Mouse (Mus musculus) cortical plate, adult 2 months (tissue): ENCODE measurements around the gene Bcas3. TPM values are rescaled to one million over a fixed set of nuclear protein-coding genes. Genes with fewer than 3 reads are reported as not detected.
A peak's percentile ranks its signal among the peaks of the same experiment; 100 is the strongest.

Experiments
- H3K27ac ChIP-seq: fragments of 200-500 bp; 2 replicates; pipeline ENCODE4 v1.5.1; 2012; ENCODE audit warnings: low read length, control low read depth, inconsistent platforms; ENCODE audit not compliant: insufficient read depth
- H3K4me1 ChIP-seq: fragments of 200-500 bp; 2 replicates; pipeline ENCODE4 v1.6.1; 2011; ENCODE audit warnings: low read length; ENCODE audit not compliant: control insufficient read depth, insufficient read depth
- H3K4me3 ChIP-seq: fragments of 200-500 bp; 2 replicates; pipeline ENCODE4 v1.5.1; 2011; ENCODE audit warnings: mild to moderate bottlenecking, low read length, control low read depth; ENCODE audit not compliant: insufficient read depth
- CTCF ChIP-seq: fragments of 200-500 bp; IDR thresholded peaks from 2 replicates; pipeline ENCODE4 v1.5.1; 2011; ENCODE audit warnings: mild to moderate bottlenecking, control low read depth, low read length; ENCODE audit not compliant: insufficient read depth; ENCODE audit errors: extremely low read depth
- POLR2A ChIP-seq: fragments of 200-500 bp; IDR thresholded peaks from 2 replicates; pipeline ENCODE4 v1.6.1; 2011; ENCODE audit warnings: mild to moderate bottlenecking, low read length, control low read depth; ENCODE audit not compliant: insufficient read depth; ENCODE audit errors: extremely low read depth
- polyA plus RNA-seq: library from polyadenylated mRNA; depleted of rRNA; stranded (reverse); fragments of >200 nt; gene quantifications from 2 replicates; pipeline ENCODE4 v1.2.3, GENCODE M21; 2012

The Bcas3 gene
- polyA plus RNA-seq, 1 experiment, result 47.1 TPM

DNA sequence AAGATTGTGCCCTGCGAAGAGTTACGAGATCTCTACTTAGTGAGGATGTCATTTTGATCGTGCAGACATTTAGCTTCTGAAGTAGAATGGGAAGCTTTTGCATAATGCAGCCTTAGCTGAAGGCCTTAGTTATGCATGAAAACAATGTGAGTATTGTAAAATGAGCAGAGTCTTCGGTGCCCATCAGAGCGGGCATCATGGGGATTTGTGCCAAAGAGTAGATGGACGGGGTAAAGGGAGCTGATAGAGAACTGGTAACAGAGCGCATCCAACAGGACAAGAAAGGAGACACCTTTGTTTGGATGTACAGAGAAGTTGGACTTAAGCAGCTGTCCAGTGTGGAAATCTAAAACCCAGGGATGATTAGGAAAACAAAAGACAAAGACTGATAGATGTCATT lies 108.6 kb downstream of the Bcas3 start:
- H3K27ac ChIP-seq, result peak overlapping the region; percentile 67
- H3K4me3 ChIP-seq, result no peak overlapping the region
- H3K4me1 ChIP-seq, result no peaks in the 10 kb centered on the region
- TF ChIP-seq POLR2A (no peak), CTCF (no peak)

DNA sequence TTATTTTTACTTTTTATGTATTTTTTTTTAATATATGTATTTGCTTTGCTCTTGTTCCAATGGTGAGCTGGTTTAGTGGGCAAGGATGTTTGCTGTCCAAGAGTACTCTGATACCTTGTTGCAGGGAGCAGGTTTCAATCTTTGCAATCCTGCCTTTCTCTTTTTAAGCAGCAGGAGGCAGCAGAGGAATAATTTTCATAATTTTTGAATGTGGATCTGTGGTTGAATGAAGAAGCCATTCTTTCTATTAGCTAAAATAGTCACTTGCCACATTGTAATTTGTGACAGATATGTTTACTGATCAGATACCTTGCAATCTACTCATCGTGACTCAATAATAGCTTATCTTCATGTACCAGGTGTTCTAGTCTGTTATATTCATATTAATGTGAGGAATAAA lies 116.6 kb downstream of the Bcas3 start:
- no peak overlapping the region for H3K27ac ChIP-seq
- H3K4me1 ChIP-seq, result no peaks in the 10 kb centered on the region
- no peak overlapping the region for H3K4me3 ChIP-seq
- TF ChIP-seq POLR2A (no peak), CTCF (peak; percentile 52; the same call in 1 of the 2 replicates)

DNA sequence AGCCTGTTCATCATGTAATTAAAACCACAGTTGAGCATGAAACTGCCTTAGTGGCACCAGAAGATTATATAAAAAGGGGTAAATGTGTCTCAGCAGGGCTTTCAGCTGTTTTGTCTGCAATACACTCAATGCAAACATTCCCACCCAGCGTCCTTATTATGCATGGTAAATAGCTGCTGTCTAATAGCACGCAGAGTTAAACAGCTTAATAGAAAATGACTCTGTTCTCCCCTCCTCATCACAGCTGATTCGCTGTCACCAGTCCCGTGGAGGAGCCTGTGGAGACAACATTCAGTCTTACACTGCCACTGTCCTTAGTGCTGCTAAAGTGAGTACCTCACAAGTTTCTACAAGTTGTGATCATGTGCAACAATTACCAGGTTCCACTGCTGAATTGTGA lies 117.5 kb downstream of the Bcas3 start:
- TF ChIP-seq POLR2A (no peak), CTCF (no peak)
- H3K27ac ChIP-seq, result no peak overlapping the region
- no peaks in the 10 kb centered on the region for H3K4me1 ChIP-seq
- H3K4me3 ChIP-seq, result no peak overlapping the region

DNA sequence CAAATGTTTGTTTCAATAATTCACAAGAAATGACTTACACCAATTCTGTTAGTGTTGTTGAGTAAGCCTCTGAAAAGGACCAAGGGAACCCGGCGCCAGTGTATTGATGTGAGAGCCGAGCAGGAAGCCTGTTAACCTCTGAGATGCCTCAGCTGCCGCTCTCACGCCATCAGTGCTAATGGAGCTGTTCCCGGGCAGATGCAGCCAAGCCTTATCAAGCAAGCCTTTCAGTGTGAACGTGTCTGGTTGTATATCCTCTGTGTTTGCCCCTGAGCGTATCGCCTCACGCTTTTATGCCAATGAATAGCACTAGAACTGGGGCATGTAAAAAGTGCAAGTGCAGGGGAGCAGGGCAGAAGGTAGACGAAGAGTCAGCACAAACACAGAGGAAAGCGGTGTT lies 121.4 kb downstream of the Bcas3 start:
- TF ChIP-seq CTCF, result no peak
- no peak for TF ChIP-seq POLR2A
- no peak overlapping the region for H3K4me3 ChIP-seq
- no peak overlapping the region for H3K27ac ChIP-seq
- no peaks in the 10 kb centered on the region for H3K4me1 ChIP-seq

DNA sequence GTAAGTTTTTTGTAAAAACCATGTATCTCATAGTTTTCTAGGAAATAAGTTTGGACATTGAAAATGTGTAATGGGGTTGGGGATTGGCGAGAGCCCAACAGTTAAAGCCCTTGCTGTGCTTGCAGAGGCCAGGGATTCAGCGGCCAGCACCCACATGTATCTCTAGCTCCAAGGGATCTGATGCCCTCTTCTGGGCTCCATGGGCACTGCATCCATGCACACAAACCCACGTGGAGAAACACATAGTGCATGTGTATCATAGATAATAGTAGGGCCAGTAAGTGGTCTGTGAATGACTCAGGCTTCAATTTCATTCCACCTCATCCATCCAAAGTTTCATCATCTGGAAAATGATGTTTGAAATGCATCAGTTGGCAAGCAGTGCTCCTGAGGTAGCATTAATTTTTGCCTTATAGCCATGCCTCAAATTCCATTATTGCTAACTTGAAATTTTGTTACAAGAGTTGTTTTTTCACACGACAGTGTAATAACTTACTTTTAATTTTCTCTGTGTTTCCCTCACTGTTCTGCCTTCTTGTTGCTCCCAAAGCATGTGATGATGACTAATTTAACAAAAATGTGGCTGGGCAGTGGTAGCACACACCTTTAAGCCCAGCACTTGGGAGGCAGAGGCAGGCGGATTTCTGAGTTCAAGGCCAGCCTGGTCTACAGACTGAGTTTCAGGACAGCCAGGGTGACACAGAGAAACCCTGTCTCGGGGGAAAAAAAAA lies 129.9 kb downstream of the Bcas3 start:
- no peak for TF ChIP-seq CTCF
- TF ChIP-seq POLR2A, result no peak
- Histone ChIP-seq H3K4me1 (no peaks in the 10 kb centered on the region), H3K27ac (no peak overlapping the region), H3K4me3 (no peak overlapping the region)

DNA sequence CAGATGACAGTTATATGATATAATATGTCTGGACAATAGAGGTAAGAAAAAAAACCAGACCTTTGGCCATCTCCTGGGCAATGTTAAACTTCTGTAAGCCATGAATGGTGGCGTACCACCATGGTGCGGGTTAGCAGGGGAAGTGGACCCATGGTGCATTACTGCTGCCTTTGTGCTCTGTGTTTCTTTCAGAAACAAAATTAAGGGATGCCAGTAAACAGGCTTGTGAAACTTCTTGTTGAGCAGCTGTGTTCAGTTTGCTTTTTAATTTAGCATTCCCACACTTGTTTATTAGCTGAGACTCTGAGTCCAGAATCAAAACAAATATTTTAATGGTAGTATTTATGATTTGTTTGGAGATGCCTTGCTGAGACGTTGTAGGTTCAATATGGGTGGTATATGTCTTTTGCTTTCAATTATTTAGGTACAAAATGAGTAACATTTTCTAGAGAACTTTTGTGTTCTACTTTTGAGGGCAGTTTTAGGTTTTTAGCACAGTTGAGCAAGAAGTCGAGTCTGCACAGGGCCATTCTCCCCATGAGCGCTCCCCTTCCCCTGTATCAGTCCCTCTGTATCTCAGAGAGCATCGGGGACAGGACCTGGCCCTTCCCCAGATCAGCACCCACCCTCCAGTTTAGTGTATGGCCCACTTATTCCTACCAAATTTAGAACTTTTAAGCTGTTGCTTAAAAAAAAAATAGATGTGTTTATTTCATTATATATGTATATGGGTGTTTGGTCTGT lies 132.4 kb downstream of the Bcas3 start:
- no peaks in the 10 kb centered on the region for H3K4me1 ChIP-seq
- H3K27ac ChIP-seq, result no peak overlapping the region
- no peak for TF ChIP-seq CTCF
- no peak for TF ChIP-seq POLR2A
- H3K4me3 ChIP-seq, result no peak overlapping the region

DNA sequence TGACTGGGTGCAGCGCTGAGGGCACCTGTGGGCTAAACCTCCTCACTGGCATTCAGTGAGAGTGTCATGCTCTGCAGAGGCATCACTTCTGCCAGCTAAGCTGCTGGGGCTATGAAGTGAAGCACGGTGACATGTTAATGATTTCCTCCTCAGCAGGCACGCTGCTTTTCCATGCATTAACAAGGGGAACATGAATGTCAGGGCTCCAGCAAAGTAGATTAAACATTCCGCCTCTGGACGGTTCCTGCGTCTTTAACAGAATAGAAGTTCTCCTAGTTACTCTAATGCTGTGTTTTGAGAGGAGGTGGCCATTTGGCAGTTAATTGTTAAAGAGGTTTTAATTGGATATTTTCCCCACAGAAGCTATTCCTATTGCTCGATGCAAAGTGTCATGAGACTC lies 134.5 kb downstream of the Bcas3 start:
- Histone ChIP-seq H3K27ac (no peak overlapping the region), H3K4me1 (no peaks in the 10 kb centered on the region), H3K4me3 (no peak overlapping the region)
- TF ChIP-seq CTCF (no peak), POLR2A (no peak)

DNA sequence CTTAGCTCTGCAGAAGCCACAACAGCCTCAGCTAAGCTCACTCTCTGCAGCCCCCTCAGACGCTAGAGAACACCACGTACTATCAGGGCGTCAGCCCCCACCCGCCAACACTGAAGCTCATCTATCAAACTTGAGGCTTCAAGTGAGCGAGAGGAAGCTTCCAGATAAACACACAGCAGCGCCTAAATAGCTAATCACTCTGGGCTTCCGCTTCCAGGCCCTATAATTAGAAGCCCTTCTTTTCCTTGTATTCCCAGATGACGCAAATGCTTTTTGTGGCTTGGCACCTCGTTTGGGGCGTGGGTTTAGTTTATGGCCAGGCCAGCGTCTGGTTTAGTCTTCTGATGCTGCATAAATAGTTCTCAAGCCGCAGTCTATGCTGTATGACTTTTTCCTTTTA lies 139.3 kb downstream of the Bcas3 start:
- Histone ChIP-seq H3K27ac (no peak overlapping the region; the same call in 1 of the 2 replicates), H3K4me3 (no peak overlapping the region), H3K4me1 (peaks cover 2% of the 10 kb centered on the region)
- TF ChIP-seq CTCF (no peak), POLR2A (no peak)

DNA sequence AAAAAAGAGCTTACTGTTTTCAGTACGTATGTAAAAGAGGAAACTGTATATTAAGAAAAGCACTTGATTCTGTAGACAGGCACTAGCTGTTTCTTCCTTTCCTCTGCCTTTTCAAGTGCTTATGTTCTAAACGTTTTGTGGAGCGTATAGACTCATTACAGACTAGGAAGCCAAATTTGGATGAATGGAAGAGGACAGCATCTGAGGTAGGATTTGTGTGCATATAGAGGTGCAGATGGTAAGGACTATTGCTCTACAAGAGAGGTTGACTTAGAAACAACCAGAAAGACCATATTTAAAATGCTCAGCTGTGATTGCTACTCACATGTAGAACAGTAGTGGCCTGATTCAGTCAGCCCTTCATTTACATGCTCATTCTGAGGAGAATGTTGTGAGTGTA lies 139.7 kb downstream of the Bcas3 start:
- Histone ChIP-seq H3K4me3 (no peak overlapping the region), H3K4me1 (peaks cover 2% of the 10 kb centered on the region), H3K27ac (no peak overlapping the region)
- TF ChIP-seq CTCF (no peak), POLR2A (no peak)

DNA sequence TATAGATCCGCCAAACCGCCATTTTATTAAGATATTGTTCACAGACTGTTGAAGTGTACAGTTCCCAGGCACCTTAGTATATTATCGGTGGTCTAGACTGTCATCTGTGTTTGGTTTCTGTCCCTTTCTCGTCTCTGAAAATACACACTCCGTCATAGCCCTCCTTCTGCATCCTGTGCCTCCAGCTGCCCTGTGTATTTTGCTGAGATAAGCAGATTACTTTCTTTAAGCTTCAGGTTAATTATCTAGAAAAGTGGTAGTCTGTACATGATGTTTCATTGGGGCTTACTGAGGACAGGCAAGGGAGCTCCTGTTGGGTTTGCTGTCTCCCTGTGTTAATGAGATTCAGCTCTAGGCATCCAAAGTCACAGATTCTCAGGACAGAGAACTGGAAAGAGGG lies 146.6 kb downstream of the Bcas3 start:
- Histone ChIP-seq H3K4me1 (no peaks in the 10 kb centered on the region), H3K27ac (no peak overlapping the region), H3K4me3 (no peak overlapping the region)
- TF ChIP-seq CTCF (no peak), POLR2A (no peak)
